Mouse (Mus musculus) embryonic facial prominence, embryonic 12.5 days (tissue): ENCODE results near the gene Sema6b. TPM values are rescaled to one million over a fixed set of nuclear protein-coding genes. Genes with fewer than 3 reads are reported as not detected.
"Not testable (repeated sequence)": the region's sequence is repeated elsewhere in the genome, so short reads cannot be mapped to it uniquely, and the experiment has no call there.

Experiments used
- ATAC-seq: fragments of 200-750 bp; cut with Nextera tagmentation; 2 replicates; pipeline ENCODE4 v1.8.0; 2017; ENCODE audit not compliant: insufficient number of reproducible peaks, insufficient read depth, low FRiP score, low TSS enrichment
- H3K27ac ChIP-seq: fragments of 300-500 bp; sonication (generic); 2 replicates; pipeline ENCODE4 v1.5.1; 2016; ENCODE audit warnings: mild to moderate bottlenecking
- H3K27me3 ChIP-seq: fragments of 300-500 bp; sonication (generic); 2 replicates; pipeline ENCODE4 v1.6.1; 2016; ENCODE audit warnings: mild to moderate bottlenecking, moderate library complexity
- H3K36me3 ChIP-seq: fragments of 300-500 bp; sonication (generic); 2 replicates; pipeline ENCODE4 v1.6.1; 2016; ENCODE audit warnings: mild to moderate bottlenecking
- H3K4me1 ChIP-seq: fragments of 300-500 bp; sonication (generic); 2 replicates; pipeline ENCODE4 v1.6.1; 2016
- H3K4me2 ChIP-seq: fragments of 300-500 bp; sonication (generic); replicated peaks from 2 replicates; pipeline ENCODE4 v1.6.1; 2016; ENCODE audit warnings: mild to moderate bottlenecking, moderate library complexity
- H3K4me3 ChIP-seq: fragments of 300-500 bp; sonication (generic); 2 replicates; pipeline ENCODE4 v1.5.1; 2016; ENCODE audit warnings: mild to moderate bottlenecking
- H3K9ac ChIP-seq: fragments of 300-500 bp; sonication (generic); 2 replicates; pipeline ENCODE4 v1.6.1; 2016; ENCODE audit warnings: mild to moderate bottlenecking, moderate library complexity
- H3K9me3 ChIP-seq: fragments of 300-500 bp; sonication (generic); 2 replicates; pipeline ENCODE4 v1.6.1; 2016; ENCODE audit warnings: mild to moderate bottlenecking, moderate library complexity
- WGBS: fragments of 180-500 bp; shearing (Covaris S2); methylation state at CpG from one replicate; pipeline ENCODE4 v1.1.7; 2016; 5-methylcytosine and 5-hydroxymethylcytosine counted together
- polyA plus RNA-seq: library from polyadenylated mRNA; unstranded; fragments of >200 nt; fragmentation: Nextera tagmentation; extraction: Ambion mirVana; gene quantifications from 2 replicates; pipeline ENCODE4 v1.2.1, GENCODE M21; 2016

Gene Sema6b
- polyA plus RNA-seq, 1 experiment from 2014 or later = 4.3 TPM

- H3K4me2 ChIP-seq = no peak overlapping the region
- peaks cover 8% of the 10 kb centered on the region for H3K27me3 ChIP-seq
- 40% methylated on average over 5 of the region's 5 CpGs for WGBS
- H3K9me3 ChIP-seq = no peaks in the 10 kb centered on the region
- no peak overlapping the region for H3K4me3 ChIP-seq
- no peak overlapping the region for H3K9ac ChIP-seq
- no peaks in the 10 kb centered on the region for H3K4me1 ChIP-seq
- ATAC-seq = 0 out of 2 replicates have a peak, but pooled peaks have one; percentile 11
- H3K36me3 ChIP-seq = no peaks in the 10 kb centered on the region; the same call in 1 of the 2 replicates
- H3K27ac ChIP-seq = no peak overlapping the region
Measured at GRCm38 (mm10) chr17:56111864-56112263, 28.3 kb downstream of the Sema6b start.

DNA sequence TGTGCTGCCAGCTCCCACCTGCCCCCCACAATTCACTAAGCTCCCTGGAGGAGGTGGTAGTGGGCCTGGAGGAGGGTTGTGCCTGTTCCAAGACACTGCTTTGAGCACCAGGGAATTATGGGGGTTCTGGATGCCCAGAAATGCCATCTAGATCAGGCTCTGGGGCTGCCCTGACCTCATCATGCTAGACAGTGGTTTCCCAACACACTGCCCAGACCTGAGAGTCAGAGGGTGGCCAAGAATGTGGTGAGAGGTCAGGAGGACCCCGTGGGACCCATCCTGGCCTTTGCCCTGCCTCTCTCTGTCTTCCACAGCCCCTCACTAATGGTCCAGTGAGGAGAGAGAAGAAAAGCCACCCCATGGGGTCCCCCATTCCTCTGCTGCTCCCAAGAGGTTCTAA, 29.1 kb downstream of the Sema6b start:
- no peaks in the 10 kb centered on the region for H3K27me3 ChIP-seq
- no peak overlapping the region for H3K27ac ChIP-seq
- no peak overlapping the region for H3K9ac ChIP-seq
- H3K4me1 ChIP-seq = no peaks in the 10 kb centered on the region
- no peak overlapping the region for H3K4me3 ChIP-seq
- no peak for ATAC-seq
- no peak overlapping the region for H3K4me2 ChIP-seq
- no peaks in the 10 kb centered on the region for H3K9me3 ChIP-seq
- H3K36me3 ChIP-seq = no peaks in the 10 kb centered on the region; the same call in 1 of the 2 replicates
- 67% methylated on average over 1 of the region's 1 CpGs for WGBS

- Histone ChIP-seq H3K4me1 (no peaks in the 10 kb centered on the region), H3K27me3 (no peaks in the 10 kb centered on the region), H3K9me3 (no peaks in the 10 kb centered on the region), H3K27ac (no peak overlapping the region), H3K4me2 (no peak overlapping the region), H3K4me3 (no peak overlapping the region), H3K9ac (no peak overlapping the region), H3K36me3 (no peaks in the 10 kb centered on the region; the same call in 1 of the 2 replicates)
- WGBS = 77% methylated on average over 4 of the region's 4 CpGs
- no peak for ATAC-seq
Measured at GRCm38 (mm10) chr17:56110571-56110970, 29.6 kb downstream of the Sema6b start.

GRCm38 (mm10) chr17:56109219-56110051, 30.7 kb downstream of the Sema6b start, which contains the start of gene Plin4:
Gene Plin4 (minus strand): TSS chr17:56109803.
- H3K36me3 ChIP-seq = no peaks in the 10 kb centered on the region; the same call in 1 of the 2 replicates
- no peaks in the 10 kb centered on the region for H3K27me3 ChIP-seq
- no peak for ATAC-seq
- no peaks in the 10 kb centered on the region for H3K9me3 ChIP-seq
- 70% methylated on average over 9 of the region's 10 CpGs for WGBS
- no peak within 1 kb of the TSS for H3K9ac ChIP-seq
- no peak within 1 kb of the TSS for H3K4me2 ChIP-seq
- no peak within 1 kb of the TSS for H3K27ac ChIP-seq
- no peak within 1 kb of the TSS for H3K4me3 ChIP-seq
- no peaks in the 10 kb centered on the region for H3K4me1 ChIP-seq

DNA sequence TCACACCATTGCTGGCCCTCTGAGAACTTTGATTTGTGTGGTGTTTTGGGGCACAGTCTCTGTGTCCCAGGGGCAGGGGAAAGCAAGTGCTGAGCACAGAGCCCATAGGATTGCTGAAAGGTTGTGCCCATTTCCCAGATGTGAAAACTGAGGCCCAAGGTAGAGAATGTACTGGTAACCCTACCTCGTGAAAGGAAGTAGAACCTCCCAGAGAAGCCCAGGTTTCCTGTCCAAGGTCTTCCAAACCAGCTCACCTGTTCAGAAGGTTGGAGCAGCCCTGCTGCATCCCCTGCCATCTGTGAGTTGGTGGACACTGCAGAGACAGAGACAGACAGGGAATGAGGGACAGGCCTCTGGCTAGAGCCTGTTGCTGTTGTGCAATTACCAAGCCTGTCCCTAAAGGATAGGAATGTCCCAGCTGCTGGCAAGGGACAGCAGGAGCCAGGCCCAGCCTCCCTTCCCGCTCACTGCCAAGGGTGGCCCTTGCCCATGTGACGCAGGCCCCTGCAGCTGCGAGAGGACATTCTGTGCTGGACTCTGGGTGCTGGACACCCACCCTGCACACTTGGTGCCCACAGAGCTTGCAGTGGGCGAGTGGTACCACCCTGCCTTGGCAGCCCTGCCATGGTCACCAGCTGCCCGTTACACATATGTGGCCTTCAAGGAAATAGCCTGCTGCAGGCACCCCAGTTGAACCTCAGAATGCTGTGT, 31.7 kb downstream of the Sema6b start:
- Histone ChIP-seq H3K27me3 (no peaks in the 10 kb centered on the region), H3K36me3 (peaks cover 5% of the 10 kb centered on the region), H3K9me3 (no peaks in the 10 kb centered on the region), H3K4me3 (no peak overlapping the region), H3K9ac (no peak overlapping the region), H3K27ac (no peak overlapping the region), H3K4me2 (no peak overlapping the region), H3K4me1 (no peaks in the 10 kb centered on the region)
- no peak for ATAC-seq
- 77% methylated on average over 6 of the region's 6 CpGs for WGBS

- Histone ChIP-seq H3K36me3 (peaks cover 11% of the 10 kb centered on the region), H3K4me1 (no peaks in the 10 kb centered on the region), H3K4me3 (no peak overlapping the region), H3K27ac (no peak overlapping the region), H3K9ac (no peak overlapping the region), H3K4me2 (no peak overlapping the region), H3K9me3 (no peaks in the 10 kb centered on the region), H3K27me3 (no peaks in the 10 kb centered on the region)
- no peak for ATAC-seq
- 77% methylated on average over 2 of the region's 2 CpGs for WGBS
Measured at GRCm38 (mm10) chr17:56107736-56108135, 32.4 kb downstream of the Sema6b start.

- peaks cover 18% of the 10 kb centered on the region for H3K36me3 ChIP-seq
- WGBS = 82% methylated on average over 4 of the region's 4 CpGs
- H3K27ac ChIP-seq = no peak overlapping the region
- no peaks in the 10 kb centered on the region for H3K27me3 ChIP-seq
- H3K4me3 ChIP-seq = no peak overlapping the region
- H3K4me1 ChIP-seq = no peaks in the 10 kb centered on the region
- no peaks in the 10 kb centered on the region for H3K9me3 ChIP-seq
- H3K9ac ChIP-seq = no peak overlapping the region
- ATAC-seq = no peak
- no peak overlapping the region for H3K4me2 ChIP-seq
Measured at GRCm38 (mm10) chr17:56106981-56107380, 33.2 kb downstream of the Sema6b start.

- H3K36me3 ChIP-seq = peaks cover 24% of the 10 kb centered on the region
- not testable (repeated sequence) for H3K9ac ChIP-seq, ATAC-seq, H3K27me3 ChIP-seq, H3K4me2 ChIP-seq, H3K4me3 ChIP-seq, H3K27ac ChIP-seq, H3K4me1 ChIP-seq, H3K9me3 ChIP-seq
- WGBS = 97% methylated on average over 4 of the region's 4 CpGs
Measured at GRCm38 (mm10) chr17:56106436-56106835, 33.7 kb downstream of the Sema6b start.

DNA sequence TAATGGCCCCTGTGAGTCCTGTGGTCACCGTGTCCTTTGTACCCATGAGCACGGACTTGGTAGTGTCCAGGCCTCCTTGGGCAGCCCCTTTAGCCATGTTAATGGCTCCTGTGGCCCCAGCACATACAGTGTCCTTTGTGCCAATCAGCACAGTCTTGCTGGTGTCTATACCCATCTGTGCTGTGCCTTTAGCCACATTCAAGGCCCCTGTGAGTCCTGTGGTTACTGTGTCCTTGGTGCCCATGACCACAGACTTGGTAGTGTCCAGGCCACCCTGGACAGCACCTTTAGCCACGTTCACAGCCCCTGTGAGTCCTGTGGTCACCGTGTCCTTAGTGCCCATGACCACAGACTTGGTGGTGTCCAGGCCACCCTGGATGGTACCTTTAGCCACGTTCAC, 35.3 kb downstream of the Sema6b start:
- not testable (repeated sequence) for H3K4me1 ChIP-seq, H3K4me2 ChIP-seq, H3K9ac ChIP-seq, H3K9me3 ChIP-seq, H3K27me3 ChIP-seq, ATAC-seq, H3K4me3 ChIP-seq, H3K27ac ChIP-seq
- H3K36me3 ChIP-seq = peaks cover 40% of the 10 kb centered on the region
- 93% methylated on average over 3 of the region's 5 CpGs for WGBS

DNA sequence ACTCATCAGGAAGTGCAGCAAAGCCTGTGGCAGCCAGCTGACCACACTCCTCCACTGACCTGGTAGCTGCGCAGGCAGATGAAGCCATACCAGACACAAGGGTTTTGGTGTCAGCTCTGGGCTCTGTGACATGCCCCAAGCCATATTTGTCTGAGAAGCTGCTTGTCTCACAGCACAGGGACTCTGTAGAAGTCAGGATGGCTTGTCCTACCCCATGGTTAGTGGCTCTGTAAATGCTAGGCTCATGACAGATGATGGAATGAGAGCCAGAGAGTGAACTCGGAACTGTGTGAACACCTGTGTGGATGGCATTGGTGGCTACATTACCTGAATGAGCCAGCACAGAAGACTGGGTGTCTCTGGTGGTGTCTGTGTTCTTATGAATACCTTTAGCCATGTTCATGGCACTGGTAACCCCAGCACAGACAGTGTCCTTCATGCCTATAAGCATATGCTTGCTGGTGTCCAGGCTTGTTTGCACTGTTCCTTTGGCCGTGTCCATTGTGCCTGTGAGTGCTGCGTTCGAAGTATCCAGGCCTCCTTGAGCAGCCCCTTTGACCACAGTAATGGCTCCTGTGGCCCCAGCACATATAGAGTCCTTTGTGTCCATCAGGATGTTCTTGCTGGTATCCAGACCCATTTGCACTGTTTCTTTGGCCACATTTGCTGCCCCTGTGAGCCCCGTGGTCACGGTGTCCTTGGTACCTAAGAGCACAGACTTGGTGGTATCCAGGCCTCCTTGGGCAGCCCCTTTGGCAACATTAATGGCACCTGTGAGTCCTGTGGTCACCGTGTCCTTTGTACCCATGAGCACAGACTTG, 36.5 kb downstream of the Sema6b start:
- H3K4me1 ChIP-seq = no peaks in the 10 kb centered on the region
- no peaks in the 10 kb centered on the region for H3K27me3 ChIP-seq
- no peak overlapping the region for H3K4me2 ChIP-seq
- no peak overlapping the region for H3K4me3 ChIP-seq
- H3K27ac ChIP-seq = no peak overlapping the region
- peaks cover 51% of the 10 kb centered on the region for H3K36me3 ChIP-seq
- no peaks in the 10 kb centered on the region for H3K9me3 ChIP-seq
- ATAC-seq = no peak
- WGBS = 96% methylated on average over 8 of the region's 8 CpGs
- H3K9ac ChIP-seq = no peak overlapping the region

GRCm38 (mm10) chr17:56102927-56103326, 37.2 kb downstream of the Sema6b start:
- no peaks in the 10 kb centered on the region for H3K27me3 ChIP-seq

More at GRCm38 (mm10) chr17:56102927-56103326, 37.2 kb downstream of the Sema6b start:
- H3K9me3 ChIP-seq = no peaks in the 10 kb centered on the region
- no peak overlapping the region for H3K9ac ChIP-seq
- peaks cover 58% of the 10 kb centered on the region for H3K36me3 ChIP-seq
- ATAC-seq = no peak
- 94% methylated on average over 9 of the region's 9 CpGs for WGBS
- H3K27ac ChIP-seq = no peak overlapping the region
- no peak overlapping the region for H3K4me2 ChIP-seq
- no peaks in the 10 kb centered on the region for H3K4me1 ChIP-seq
- H3K4me3 ChIP-seq = no peak overlapping the region
